Mouse (Mus musculus): ENCODE results near the gene Trmt112. TPM values are rescaled to one million over a fixed set of nuclear protein-coding genes. Genes with fewer than 3 reads are reported as not detected.
A peak's percentile ranks its signal among the peaks of the same experiment; 100 is the strongest.

Trmt112 gene
- polyA plus RNA-seq, 1 experiment: 74.9 TPM

DNA sequence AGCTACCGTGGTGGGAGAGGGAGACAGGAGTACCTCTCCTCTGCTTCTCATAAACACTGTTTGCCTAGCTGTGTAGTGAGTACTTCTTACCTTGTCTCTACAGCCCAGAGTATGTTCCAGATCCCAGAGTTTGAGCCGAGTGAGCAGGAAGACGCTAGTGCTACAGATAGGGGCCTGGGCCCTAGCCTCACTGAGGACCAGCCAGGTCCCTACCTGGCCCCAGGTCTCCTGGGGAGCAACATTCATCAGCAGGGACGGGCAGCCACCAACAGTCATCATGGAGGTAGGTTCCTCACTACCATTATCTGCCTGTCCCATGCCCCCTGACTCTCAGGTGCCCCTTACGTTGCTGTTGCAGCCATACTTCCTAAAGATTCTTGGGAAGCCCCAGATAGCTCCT is 33.3 kb downstream of the Trmt112 start:
- Histone ChIP-seq H3K4me3 (ENCODE audit: insufficient read depth, low read length) (peak overlapping the region; percentile 61), H3K27ac (ENCODE audit: insufficient read depth, low read length) (no peak overlapping the region; the same call in 1 of the 2 replicates), H3K4me1 (ENCODE audit: control insufficient read depth, insufficient read depth, low read length) (peaks cover 5% of the 10 kb centered on the region; the same call in 1 of the 2 replicates)
- TF ChIP-seq POLR2A (IDR thresholded peaks at IDR 0.05; ENCODE audit: low read depth, low read length): no peak
- TF ChIP-seq CTCF (IDR thresholded peaks at IDR 0.05; ENCODE audit: borderline replicate concordance, insufficient read depth, low read length): no peak

- no peak overlapping the region for H3K27ac ChIP-seq (ENCODE audit: insufficient read depth, low read length)
- H3K4me1 ChIP-seq (ENCODE audit: control insufficient read depth, insufficient read depth, low read length): peaks cover 5% of the 10 kb centered on the region; the same call in 1 of the 2 replicates
- TF ChIP-seq POLR2A (IDR thresholded peaks at IDR 0.05; ENCODE audit: low read depth, low read length) (no peak), CTCF (IDR thresholded peaks at IDR 0.05; ENCODE audit: borderline replicate concordance, insufficient read depth, low read length) (no peak)
- no peak overlapping the region for H3K4me3 ChIP-seq (ENCODE audit: insufficient read depth, low read length)
These were observed 34.2 kb downstream of the Trmt112 start for GRCm38 (mm10) chr19:6943709-6944108.

DNA sequence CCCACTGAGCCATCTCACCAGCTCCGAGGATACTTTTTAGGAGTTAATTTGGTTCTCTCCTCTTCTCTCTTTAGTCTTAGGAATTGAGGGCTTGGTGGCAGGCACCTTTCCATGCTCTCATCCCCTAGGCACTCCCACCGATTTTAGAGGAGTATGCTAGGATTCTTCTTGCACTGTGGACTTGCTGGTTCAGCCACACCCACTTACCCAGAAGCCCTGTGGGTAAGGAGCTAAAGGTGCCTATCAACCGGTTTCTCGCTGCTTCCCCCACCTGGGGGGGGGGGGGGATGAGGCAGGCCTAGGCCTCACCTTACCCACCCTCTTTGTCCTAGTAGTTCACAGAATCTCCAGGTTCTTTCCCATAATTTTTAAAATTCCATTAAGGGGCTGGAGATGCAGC is 38.2 kb downstream of the Trmt112 start:
- TF ChIP-seq CTCF (IDR thresholded peaks at IDR 0.05; ENCODE audit: borderline replicate concordance, insufficient read depth, low read length) (no peak), POLR2A (IDR thresholded peaks at IDR 0.05; ENCODE audit: low read depth, low read length) (no peak)
- no peak overlapping the region for H3K27ac ChIP-seq (ENCODE audit: insufficient read depth, low read length)
- H3K4me3 ChIP-seq (ENCODE audit: insufficient read depth, low read length): no peak overlapping the region
- peaks cover 5% of the 10 kb centered on the region for H3K4me1 ChIP-seq (ENCODE audit: control insufficient read depth, insufficient read depth, low read length)

GRCm38 (mm10) chr19:6948186-6948585 is 38.7 kb downstream of the Trmt112 start:
- peaks cover 7% of the 10 kb centered on the region for H3K4me1 ChIP-seq (ENCODE audit: control insufficient read depth, insufficient read depth, low read length)
- H3K4me3 ChIP-seq (ENCODE audit: insufficient read depth, low read length): no peak overlapping the region
- H3K27ac ChIP-seq (ENCODE audit: insufficient read depth, low read length): no peak overlapping the region
- TF ChIP-seq CTCF (IDR thresholded peaks at IDR 0.05; ENCODE audit: borderline replicate concordance, insufficient read depth, low read length) (no peak), POLR2A (IDR thresholded peaks at IDR 0.05; ENCODE audit: low read depth, low read length) (no peak)

DNA sequence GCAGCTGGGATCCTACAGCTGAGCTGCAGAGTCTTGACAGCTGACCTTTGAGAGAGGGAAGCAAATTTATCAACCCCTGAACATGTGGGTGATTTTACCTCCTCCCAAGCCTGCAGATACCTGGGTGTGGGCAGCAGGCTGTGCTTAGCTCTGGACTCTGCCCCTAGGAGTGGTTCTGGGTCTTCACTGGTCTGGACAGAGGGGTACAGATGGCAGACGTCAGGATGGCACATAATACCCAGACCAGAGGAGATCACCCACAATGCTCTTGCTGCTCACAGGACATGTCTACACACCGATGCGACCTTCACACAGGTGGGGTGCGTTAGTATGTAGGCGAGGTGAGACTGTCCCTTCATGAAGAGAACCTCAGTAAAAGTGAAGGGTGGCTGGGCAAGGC is 40.0 kb downstream of the Trmt112 start:
- H3K27ac ChIP-seq (ENCODE audit: insufficient read depth, low read length): no peak overlapping the region

DNA sequence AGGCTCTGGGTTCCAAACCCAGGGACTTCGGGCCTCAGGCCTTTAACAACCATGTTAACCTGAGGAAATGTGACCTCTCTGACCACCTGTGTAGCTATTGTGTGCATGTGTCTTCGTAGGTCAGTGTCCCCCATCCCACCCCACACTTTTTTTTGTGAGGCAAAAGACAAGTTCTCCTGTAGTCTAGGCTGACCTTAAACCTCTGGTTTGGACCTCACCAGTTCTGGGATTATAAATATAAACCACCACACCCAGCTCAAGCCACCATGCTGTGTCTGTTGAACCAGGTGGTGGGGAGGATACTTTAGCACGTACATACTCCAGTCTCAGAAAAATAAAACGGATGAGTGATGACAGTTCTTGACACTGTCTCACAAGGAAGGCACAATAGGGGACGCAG is 40.5 kb downstream of the Trmt112 start:
- TF ChIP-seq POLR2A (IDR thresholded peaks at IDR 0.05; ENCODE audit: low read depth, low read length) (no peak), CTCF (IDR thresholded peaks at IDR 0.05; ENCODE audit: borderline replicate concordance, insufficient read depth, low read length) (no peak)
- H3K4me3 ChIP-seq (ENCODE audit: insufficient read depth, low read length): peak overlapping the region; percentile 71; the same call in 1 of the 2 replicates
- peaks cover 7% of the 10 kb centered on the region for H3K4me1 ChIP-seq (ENCODE audit: control insufficient read depth, insufficient read depth, low read length)
- no peak overlapping the region for H3K27ac ChIP-seq (ENCODE audit: insufficient read depth, low read length)

More for the DNA sequence above, 40.0 kb downstream of the Trmt112 start:
- no peak overlapping the region for H3K4me3 ChIP-seq (ENCODE audit: insufficient read depth, low read length)
- TF ChIP-seq POLR2A (IDR thresholded peaks at IDR 0.05; ENCODE audit: low read depth, low read length) (no peak; the same call in 1 of the 2 replicates), CTCF (IDR thresholded peaks at IDR 0.05; ENCODE audit: borderline replicate concordance, insufficient read depth, low read length) (no peak)
- peaks cover 7% of the 10 kb centered on the region for H3K4me1 ChIP-seq (ENCODE audit: control insufficient read depth, insufficient read depth, low read length)

DNA sequence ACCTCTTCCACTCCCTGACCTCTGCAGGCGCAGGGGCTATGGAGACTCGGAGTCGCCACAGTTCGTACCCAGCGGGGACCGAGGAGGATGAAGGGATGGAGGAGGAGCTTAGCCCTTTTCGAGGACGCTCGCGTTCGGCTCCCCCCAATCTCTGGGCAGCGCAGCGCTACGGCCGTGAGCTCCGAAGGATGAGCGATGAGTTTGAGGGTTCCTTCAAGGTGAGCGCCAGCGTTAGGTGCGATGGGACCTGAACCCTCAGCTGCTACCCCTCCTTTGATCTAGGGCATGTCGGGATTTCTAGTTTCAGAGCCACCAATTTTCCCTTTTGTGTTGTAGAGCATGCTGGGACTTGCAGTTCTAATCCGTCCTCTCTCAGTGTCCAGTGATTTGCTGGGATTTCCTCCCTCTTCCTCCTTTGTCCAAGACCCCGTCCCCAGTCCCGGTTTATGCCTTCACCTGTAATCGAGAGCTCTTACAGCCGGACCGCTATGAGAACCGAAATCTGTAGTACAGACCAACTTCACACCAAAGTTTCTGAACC is 41.2 kb downstream of the Trmt112 start:
- TF ChIP-seq POLR2A (IDR thresholded peaks at IDR 0.05; ENCODE audit: low read depth, low read length) (peak; percentile 93), CTCF (IDR thresholded peaks at IDR 0.05; ENCODE audit: borderline replicate concordance, insufficient read depth, low read length) (no peak)
- peak overlapping the region; percentile 94 for H3K27ac ChIP-seq (ENCODE audit: insufficient read depth, low read length)
- peaks cover 7% of the 10 kb centered on the region for H3K4me1 ChIP-seq (ENCODE audit: control insufficient read depth, insufficient read depth, low read length)
- H3K4me3 ChIP-seq (ENCODE audit: insufficient read depth, low read length): peak overlapping the region; percentile 71

DNA sequence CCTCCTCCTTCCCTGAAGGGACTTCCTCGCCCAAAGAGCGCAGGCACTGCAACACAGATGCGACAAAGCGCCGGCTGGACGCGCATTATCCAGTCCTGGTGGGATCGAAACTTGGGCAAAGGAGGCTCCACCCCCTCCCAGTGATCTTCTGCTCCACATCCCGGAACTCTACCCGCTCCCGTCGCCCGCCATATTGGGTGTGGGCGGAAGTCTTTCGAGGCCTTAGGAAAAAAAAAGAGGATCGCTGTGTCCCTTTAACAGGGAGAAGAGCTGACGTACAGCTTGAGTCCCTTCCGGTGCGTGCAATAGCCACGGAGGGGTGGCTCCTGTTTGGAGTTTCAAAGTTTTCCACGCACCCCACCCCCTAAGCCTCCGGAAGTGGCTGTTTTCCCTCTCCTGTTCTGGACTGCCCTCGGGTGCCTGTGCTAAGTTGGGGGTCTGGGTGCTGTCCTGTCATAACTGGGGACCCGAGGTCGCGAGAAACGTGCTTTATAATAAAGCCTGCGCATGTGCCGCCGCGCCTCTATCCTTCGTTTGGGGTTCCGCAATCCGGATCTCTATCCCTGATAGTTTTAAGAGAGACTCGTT is 42.0 kb downstream of the Trmt112 start:
- Histone ChIP-seq H3K4me1 (ENCODE audit: control insufficient read depth, insufficient read depth, low read length) (peaks cover 7% of the 10 kb centered on the region), H3K27ac (ENCODE audit: insufficient read depth, low read length) (peak overlapping the region; percentile 94), H3K4me3 (ENCODE audit: insufficient read depth, low read length) (peak overlapping the region; percentile 71)
- TF ChIP-seq POLR2A (IDR thresholded peaks at IDR 0.05; ENCODE audit: low read depth, low read length): peak; percentile 96
- TF ChIP-seq CTCF (IDR thresholded peaks at IDR 0.05; ENCODE audit: borderline replicate concordance, insufficient read depth, low read length): no peak

- no peak for TF ChIP-seq CTCF (IDR thresholded peaks at IDR 0.05; ENCODE audit: borderline replicate concordance, insufficient read depth, low read length)
- TF ChIP-seq POLR2A (IDR thresholded peaks at IDR 0.05; ENCODE audit: low read depth, low read length): peak; percentile 10; the same call in 1 of the 2 replicates
- Histone ChIP-seq H3K4me1 (ENCODE audit: control insufficient read depth, insufficient read depth, low read length) (peaks cover 7% of the 10 kb centered on the region), H3K27ac (ENCODE audit: insufficient read depth, low read length) (peak overlapping the region; percentile 94)
These were observed 42.7 kb downstream of the Trmt112 start for GRCm38 (mm10) chr19:6951994-6952711.

DNA sequence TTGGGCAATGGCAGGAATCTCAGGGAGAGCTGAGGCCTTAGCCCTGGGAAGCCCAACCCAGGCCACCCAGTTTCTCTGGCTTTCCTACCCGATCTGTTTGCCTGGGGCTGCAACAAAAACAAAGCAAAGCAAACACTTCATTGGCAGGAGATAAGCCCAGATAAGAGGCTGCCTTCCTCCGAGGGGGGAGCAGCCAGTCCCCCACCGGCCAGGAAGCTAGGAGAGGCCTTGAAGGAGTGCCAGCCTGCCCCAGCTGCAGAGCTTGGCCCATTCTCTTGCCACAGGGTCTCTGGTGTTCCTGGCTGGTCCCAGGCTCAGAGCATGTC is 43.2 kb downstream of the Trmt112 start:
- no peak for TF ChIP-seq POLR2A (IDR thresholded peaks at IDR 0.05; ENCODE audit: low read depth, low read length)
- no peak for TF ChIP-seq CTCF (IDR thresholded peaks at IDR 0.05; ENCODE audit: borderline replicate concordance, insufficient read depth, low read length)
- H3K27ac ChIP-seq (ENCODE audit: insufficient read depth, low read length): peak overlapping the region; percentile 94
- H3K4me3 ChIP-seq (ENCODE audit: insufficient read depth, low read length): no peak overlapping the region
- peaks cover 7% of the 10 kb centered on the region for H3K4me1 ChIP-seq (ENCODE audit: control insufficient read depth, insufficient read depth, low read length)

More at GRCm38 (mm10) chr19:6951994-6952711, 42.7 kb downstream of the Trmt112 start:
- peak overlapping the region; percentile 45 for H3K4me3 ChIP-seq (ENCODE audit: insufficient read depth, low read length)

All from embryonic fibroblast, embryonic 13.5 days (primary cell).